Mouse (Mus musculus) liver, embryonic 12.5 days (tissue): ENCODE measurements around the gene Icam1. TPM values are rescaled to one million over a fixed set of nuclear protein-coding genes. Genes with fewer than 3 reads are reported as not detected.
"Not testable (repeated sequence)": the region's sequence is repeated elsewhere in the genome, so short reads cannot be mapped to it uniquely, and the experiment has no call there.

Source experiments
- ATAC-seq: fragments of 200-750 bp; cut with Nextera tagmentation; 2 replicates; pipeline ENCODE4 v1.8.0; 2017; ENCODE audit warnings: moderate number of reproducible peaks, mild to moderate bottlenecking, moderate library complexity
- H3K27ac ChIP-seq: fragments of 300-500 bp; sonication (generic); 2 replicates; pipeline ENCODE4 v1.5.1; 2016; ENCODE audit warnings: mild to moderate bottlenecking
- H3K27me3 ChIP-seq: fragments of 300-500 bp; sonication (generic); replicated peaks from 2 replicates; pipeline ENCODE4 v1.6.1; 2016; ENCODE audit warnings: mild to moderate bottlenecking, moderate library complexity
- H3K36me3 ChIP-seq: fragments of 300-500 bp; sonication (generic); 2 replicates; pipeline ENCODE4 v1.6.1; 2016; ENCODE audit warnings: mild to moderate bottlenecking, moderate library complexity
- H3K4me1 ChIP-seq: fragments of 300-500 bp; sonication (generic); 2 replicates; pipeline ENCODE4 v1.6.1; 2016
- H3K4me2 ChIP-seq: fragments of 300-500 bp; sonication (generic); 2 replicates; pipeline ENCODE4 v1.6.1; 2016; ENCODE audit warnings: mild to moderate bottlenecking, moderate library complexity
- H3K4me3 ChIP-seq: fragments of 300-500 bp; sonication (generic); 2 replicates; pipeline ENCODE4 v1.5.1; 2016; ENCODE audit warnings: mild to moderate bottlenecking, moderate library complexity
- H3K9ac ChIP-seq: fragments of 300-500 bp; sonication (generic); 2 replicates; pipeline ENCODE4 v1.6.1; 2016; ENCODE audit warnings: mild to moderate bottlenecking, moderate library complexity
- H3K9me3 ChIP-seq: fragments of 300-500 bp; sonication (generic); replicated peaks from 2 replicates; pipeline ENCODE4 v1.6.1; 2016; ENCODE audit warnings: mild to moderate bottlenecking, moderate library complexity
- WGBS: fragments of 180-500 bp; shearing (Covaris S2); methylation state at CpG from one replicate; pipeline ENCODE4 v1.1.7; 2016; ENCODE audit not compliant: insufficient replicate concordance; 5-methylcytosine and 5-hydroxymethylcytosine counted together
- polyA plus RNA-seq: library from polyadenylated mRNA; unstranded; fragments of >200 nt; fragmentation: Nextera tagmentation; extraction: Ambion mirVana; gene quantifications from 2 replicates; pipeline ENCODE4 v1.2.1, GENCODE M21; 2016

Icam1 gene
- polyA plus RNA-seq, 1 experiment from 2014 or later = 9.9 TPM

DNA sequence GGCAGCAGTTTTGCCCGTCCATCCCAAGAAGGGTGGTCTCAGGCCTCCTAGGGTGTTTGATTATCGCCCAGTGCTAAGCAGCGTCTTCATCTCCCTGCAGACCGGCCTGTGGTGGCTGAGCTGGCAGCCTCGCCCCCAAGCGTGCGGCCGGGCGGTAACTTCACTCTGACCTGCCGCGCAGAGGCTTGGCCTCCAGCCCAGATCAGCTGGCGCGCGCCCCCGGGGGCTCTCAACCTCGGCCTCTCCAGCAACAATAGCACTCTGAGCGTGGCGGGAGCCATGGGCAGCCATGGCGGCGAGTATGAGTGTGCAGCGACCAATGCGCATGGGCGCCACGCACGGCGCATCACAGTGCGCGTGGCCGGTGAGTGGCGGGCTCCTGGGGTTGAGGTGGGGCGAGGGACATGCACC, 21.7 kb downstream of the Icam1 start:
- Histone ChIP-seq H3K4me2 (peak overlapping the region; percentile 61), H3K27me3 (peaks cover 74% of the 10 kb centered on the region), H3K27ac (no peak overlapping the region), H3K9me3 (no peaks in the 10 kb centered on the region), H3K4me3 (peak overlapping the region; percentile 38), H3K9ac (peak overlapping the region; percentile 8; the same call in 1 of the 2 replicates), H3K4me1 (peaks cover 83% of the 10 kb centered on the region), H3K36me3 (no peaks in the 10 kb centered on the region)
- WGBS = 5% methylated on average over 31 of the region's 31 CpGs
- no peak for ATAC-seq

DNA sequence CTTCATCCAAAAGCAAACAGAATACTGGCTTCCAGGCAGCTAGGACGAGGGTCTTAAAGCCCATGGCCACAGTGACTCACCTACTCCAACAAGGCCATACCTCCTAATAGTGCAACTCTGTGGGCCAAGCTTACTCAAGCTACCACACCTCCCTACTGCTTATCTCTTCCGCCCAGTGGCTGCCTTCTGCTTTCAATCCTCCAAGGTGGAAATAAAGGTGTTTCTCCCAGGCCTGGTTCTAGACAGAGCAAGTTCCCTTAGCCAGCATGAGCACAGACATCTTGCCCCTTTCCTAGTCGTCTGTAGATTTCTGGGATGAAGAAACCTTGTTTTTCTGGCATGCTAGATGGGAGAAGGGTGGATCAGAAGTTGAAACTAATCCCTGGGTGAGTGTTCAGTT, 24.0 kb downstream of the Icam1 start:
- Histone ChIP-seq H3K4me1 (peaks cover 68% of the 10 kb centered on the region), H3K9ac (peak overlapping the region; percentile 1; the same call in 1 of the 2 replicates), H3K9me3 (no peaks in the 10 kb centered on the region), H3K4me2 (peak overlapping the region; percentile 13), H3K27ac (peak overlapping the region; percentile 52; the same call in 1 of the 2 replicates), H3K27me3 (peaks cover 51% of the 10 kb centered on the region), H3K4me3 (no peak overlapping the region), H3K36me3 (no peaks in the 10 kb centered on the region)
- WGBS = 32% methylated on average over 3 of the region's 3 CpGs
- ATAC-seq = peak; percentile 88

DNA sequence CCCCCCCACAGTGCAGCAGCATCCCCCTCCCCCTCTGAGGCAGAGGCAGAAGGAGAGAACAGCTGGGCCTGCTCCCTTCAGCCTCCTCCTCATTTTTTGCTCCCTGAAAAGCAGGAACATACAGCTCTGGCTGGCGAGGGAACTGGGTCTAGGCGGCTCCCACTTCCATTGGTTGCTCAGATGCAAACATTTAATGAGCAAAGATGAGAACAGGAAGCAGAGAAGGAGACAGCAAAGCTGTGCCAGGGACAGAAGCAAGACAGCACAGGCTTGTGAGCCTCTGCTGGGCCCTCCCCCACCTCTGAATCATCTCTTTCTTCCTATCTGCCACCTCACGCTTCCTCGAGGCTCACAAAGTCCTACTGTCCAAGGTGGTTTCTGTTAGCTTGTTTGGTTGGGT, 25.5 kb downstream of the Icam1 start:
- H3K9ac ChIP-seq = no peak overlapping the region
- H3K4me2 ChIP-seq = no peak overlapping the region
- H3K4me3 ChIP-seq = no peak overlapping the region
- peaks cover 56% of the 10 kb centered on the region for H3K4me1 ChIP-seq
- ATAC-seq = no peak
- peaks cover 41% of the 10 kb centered on the region for H3K27me3 ChIP-seq
- no peak overlapping the region for H3K27ac ChIP-seq
- 27% methylated on average over 4 of the region's 4 CpGs for WGBS
- no peaks in the 10 kb centered on the region for H3K36me3 ChIP-seq
- no peaks in the 10 kb centered on the region for H3K9me3 ChIP-seq

DNA sequence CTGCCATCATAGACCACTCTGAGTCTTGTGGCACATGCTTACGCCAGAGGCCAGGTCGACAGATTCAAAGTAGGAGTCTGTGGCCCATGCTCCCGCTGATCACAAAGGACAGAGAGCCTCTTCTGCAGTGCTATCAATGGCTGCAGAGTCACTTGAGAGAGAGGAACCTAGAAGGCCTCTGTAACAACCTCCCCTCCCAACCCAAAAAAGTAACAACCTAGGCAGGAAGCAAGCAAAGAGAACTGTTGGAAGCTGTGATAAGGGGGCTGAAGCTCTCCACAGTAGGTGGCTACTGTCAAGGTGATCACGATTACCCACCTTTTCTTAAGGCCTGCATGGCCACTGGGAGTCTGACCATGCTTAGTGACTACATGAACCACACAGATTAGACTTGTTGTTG, 27.8 kb downstream of the Icam1 start:
- Histone ChIP-seq H3K9me3 (no peaks in the 10 kb centered on the region), H3K36me3 (no peaks in the 10 kb centered on the region), H3K27ac (peak overlapping the region; percentile 45; the same call in 1 of the 2 replicates), H3K9ac (no peak overlapping the region; the same call in 1 of the 2 replicates), H3K4me3 (no peak overlapping the region), H3K4me2 (no peak overlapping the region), H3K27me3 (peaks cover 22% of the 10 kb centered on the region), H3K4me1 (peaks cover 37% of the 10 kb centered on the region)
- 38% methylated on average over 4 of the region's 4 CpGs for WGBS
- no peak for ATAC-seq

DNA sequence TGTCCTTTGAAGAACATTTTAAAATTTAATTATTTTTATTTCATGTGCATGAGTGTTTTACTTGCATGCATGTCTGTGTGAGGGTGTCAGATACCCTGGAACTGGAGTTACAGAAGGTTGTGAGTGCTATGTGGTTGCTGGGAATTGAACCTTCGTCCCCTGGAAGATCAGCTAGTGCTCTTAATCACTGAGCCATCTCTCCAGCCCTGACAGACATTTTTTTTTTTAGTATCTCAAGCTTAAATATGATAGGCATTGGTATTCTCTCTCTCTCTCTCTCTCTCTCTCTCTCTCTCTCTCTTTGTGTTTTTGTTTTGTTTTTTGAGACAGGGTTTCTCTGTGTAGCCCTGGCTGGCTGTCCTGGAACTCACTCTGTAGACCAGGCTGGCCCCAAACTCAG, 29.0 kb downstream of the Icam1 start:
- not testable (repeated sequence) for H3K27ac ChIP-seq, H3K4me2 ChIP-seq, ATAC-seq, H3K9me3 ChIP-seq, H3K4me3 ChIP-seq, H3K9ac ChIP-seq, H3K36me3 ChIP-seq
- 58% methylated on average over 1 of the region's 1 CpGs for WGBS
- Histone ChIP-seq H3K27me3 (peaks cover 10% of the 10 kb centered on the region), H3K4me1 (peaks cover 26% of the 10 kb centered on the region)

DNA sequence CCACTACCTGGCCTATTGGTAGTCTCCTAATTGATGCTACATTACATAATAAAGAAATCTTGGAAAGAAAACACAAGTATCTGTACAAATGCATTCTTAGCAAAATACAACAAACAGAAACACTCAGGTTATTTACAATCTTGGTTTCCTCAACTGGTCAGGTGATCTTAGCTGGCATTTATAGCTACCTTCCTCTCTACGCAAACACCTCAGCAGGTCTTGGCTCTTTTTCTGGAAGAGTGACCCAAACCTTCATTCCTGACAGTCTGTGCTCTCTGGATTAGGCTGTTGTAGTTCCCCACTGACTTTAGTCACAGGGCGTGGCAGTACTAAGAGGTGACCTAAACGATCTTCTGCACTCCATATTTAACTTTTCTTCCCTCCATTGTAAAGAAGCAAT, 29.4 kb downstream of the Icam1 start:
- Histone ChIP-seq H3K4me3 (no peak overlapping the region), H3K27ac (no peak overlapping the region), H3K27me3 (peaks cover 9% of the 10 kb centered on the region), H3K4me2 (no peak overlapping the region), H3K4me1 (peaks cover 21% of the 10 kb centered on the region), H3K9me3 (no peaks in the 10 kb centered on the region), H3K9ac (no peak overlapping the region), H3K36me3 (no peaks in the 10 kb centered on the region)
- WGBS = 56% methylated on average over 3 of the region's 3 CpGs
- no peak for ATAC-seq

DNA sequence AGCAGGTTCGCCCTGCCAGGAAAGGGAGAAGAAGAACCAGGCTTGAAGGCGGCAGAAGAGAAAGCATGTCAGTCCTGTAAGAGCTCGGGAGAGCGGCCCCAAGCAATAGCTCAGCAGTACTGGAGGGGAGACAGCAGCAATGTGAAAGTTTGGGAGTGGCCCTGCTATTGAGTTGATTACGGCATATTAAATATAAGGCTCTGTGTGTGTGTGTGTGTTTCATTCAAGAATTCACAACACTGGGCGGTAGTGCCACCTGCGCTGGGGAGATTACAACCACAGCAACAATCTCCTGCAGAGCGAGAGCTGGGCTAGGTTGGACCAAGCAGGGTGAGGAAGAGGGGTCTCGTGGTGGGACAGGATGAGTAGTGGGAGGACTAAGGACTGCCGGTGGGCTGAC, 35.8 kb downstream of the Icam1 start:
- Histone ChIP-seq H3K36me3 (no peaks in the 10 kb centered on the region), H3K9ac (no peak overlapping the region), H3K27me3 (peaks cover 16% of the 10 kb centered on the region; the same call in 1 of the 2 replicates), H3K4me2 (peak overlapping the region; percentile 12), H3K4me3 (no peak overlapping the region), H3K4me1 (peaks cover 8% of the 10 kb centered on the region), H3K9me3 (no peaks in the 10 kb centered on the region), H3K27ac (no peak overlapping the region)
- 38% methylated on average over 10 of the region's 10 CpGs for WGBS
- peak; percentile 83 for ATAC-seq

DNA sequence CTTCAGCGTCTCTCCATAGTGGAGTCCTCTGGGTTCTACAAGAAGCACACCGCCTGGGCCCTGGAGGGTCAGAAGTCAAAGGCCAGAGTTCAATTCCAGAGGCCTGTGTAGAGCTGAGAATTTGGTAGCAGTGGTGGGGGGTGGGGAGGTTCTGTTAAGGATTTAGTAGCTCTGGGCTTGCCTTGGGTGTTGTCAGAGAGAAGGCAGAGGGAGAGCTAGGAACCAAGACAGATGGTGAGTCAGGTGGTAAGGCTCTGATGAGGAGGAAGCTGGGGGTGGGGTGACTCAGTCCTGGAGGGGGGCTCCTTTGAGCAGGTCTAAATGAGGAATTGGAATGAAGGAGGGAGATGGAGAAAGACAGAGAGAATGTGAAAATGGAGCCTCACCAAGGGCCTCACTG, 47.1 kb downstream of the Icam1 start:
- no peak overlapping the region for H3K4me3 ChIP-seq
- WGBS = 81% methylated on average over 2 of the region's 2 CpGs
- H3K9me3 ChIP-seq = no peaks in the 10 kb centered on the region
- no peak overlapping the region for H3K4me2 ChIP-seq
- H3K27me3 ChIP-seq = no peaks in the 10 kb centered on the region
- ATAC-seq = no peak
- 0 out of 2 replicates have a peak, but pooled peaks cover 5% of the 10 kb centered on the region for H3K4me1 ChIP-seq
- H3K27ac ChIP-seq = no peak overlapping the region
- no peak overlapping the region for H3K9ac ChIP-seq
- peaks cover 63% of the 10 kb centered on the region for H3K36me3 ChIP-seq

DNA sequence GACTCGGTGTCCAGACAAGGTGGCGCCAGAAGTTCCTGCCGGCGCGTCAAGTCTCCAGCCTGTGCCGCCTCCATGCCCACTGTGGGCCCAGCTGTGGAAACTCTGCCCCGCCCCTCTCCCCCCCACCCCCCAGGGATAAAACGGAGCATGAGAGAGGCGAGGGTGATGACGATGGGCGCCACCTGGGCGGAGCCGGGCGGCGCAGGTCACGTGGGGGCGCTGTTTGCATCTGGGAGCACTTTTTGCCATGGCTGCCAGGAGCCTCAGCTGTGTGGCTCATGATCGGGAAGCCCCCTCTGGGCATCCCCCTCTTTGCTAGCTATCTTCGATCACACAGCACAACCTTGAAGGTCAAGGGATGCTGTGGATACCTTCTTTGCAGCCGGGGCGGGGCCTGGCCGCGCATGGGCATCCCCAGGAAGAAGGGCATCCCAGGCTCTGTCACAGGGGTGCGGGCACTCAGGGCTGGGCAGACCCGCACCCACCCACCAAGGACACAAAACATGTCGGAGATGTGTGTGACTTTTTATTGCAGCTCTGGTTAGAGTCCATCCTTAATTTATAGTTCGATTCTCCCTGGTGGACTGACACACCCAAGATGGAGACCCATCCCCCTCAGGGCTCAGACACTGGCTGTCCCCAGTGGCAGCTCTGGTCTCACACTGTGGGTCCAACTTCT, 51.4 kb downstream of the Icam1 start, which contains the start of gene Zglp1:
TSS of gene Zglp1 (minus strand) at position 88 of the 679 bp plus-strand sequence.
- Histone ChIP-seq H3K9me3 (no peaks in the 10 kb centered on the region), H3K4me2 (no peak within 1 kb of the TSS), H3K27ac (no peak within 1 kb of the TSS), H3K9ac (no peak within 1 kb of the TSS), H3K27me3 (no peaks in the 10 kb centered on the region), H3K4me3 (no peak within 1 kb of the TSS), H3K36me3 (peaks cover 89% of the 10 kb centered on the region), H3K4me1 (peaks cover 12% of the 10 kb centered on the region)
- ATAC-seq = peak; percentile 29; the same call in 1 of the 2 replicates
- WGBS = 82% methylated on average over 27 of the region's 27 CpGs

DNA sequence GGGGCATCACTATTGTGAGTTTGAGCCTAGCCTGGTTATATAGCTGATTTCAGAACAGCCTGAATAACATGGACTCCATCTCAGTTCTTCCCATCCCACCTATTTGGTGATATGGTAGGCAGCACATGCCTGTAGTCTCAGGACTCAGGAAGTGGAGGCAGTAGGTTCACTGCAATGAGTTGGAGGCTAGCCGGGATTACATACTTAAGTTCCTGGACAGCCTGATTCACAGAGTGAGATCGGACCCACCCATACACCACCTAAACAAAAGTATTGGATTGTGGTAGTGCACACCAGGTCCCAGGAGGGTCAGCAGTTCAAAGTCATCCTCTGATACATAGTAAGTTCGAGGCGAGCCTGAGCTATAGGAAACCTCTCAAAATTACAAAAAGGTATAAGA, 56.9 kb downstream of the Icam1 start:
- Histone ChIP-seq H3K4me1 (peaks cover 33% of the 10 kb centered on the region), H3K27ac (peak overlapping the region; percentile 73), H3K4me2 (peak overlapping the region; percentile 93), H3K36me3 (peaks cover 77% of the 10 kb centered on the region), H3K9ac (peak overlapping the region; percentile 85), H3K9me3 (no peaks in the 10 kb centered on the region), H3K4me3 (peak overlapping the region; percentile 87), H3K27me3 (no peaks in the 10 kb centered on the region)
- 9% methylated on average over 4 of the region's 4 CpGs for WGBS
- peak; percentile 18 for ATAC-seq

DNA sequence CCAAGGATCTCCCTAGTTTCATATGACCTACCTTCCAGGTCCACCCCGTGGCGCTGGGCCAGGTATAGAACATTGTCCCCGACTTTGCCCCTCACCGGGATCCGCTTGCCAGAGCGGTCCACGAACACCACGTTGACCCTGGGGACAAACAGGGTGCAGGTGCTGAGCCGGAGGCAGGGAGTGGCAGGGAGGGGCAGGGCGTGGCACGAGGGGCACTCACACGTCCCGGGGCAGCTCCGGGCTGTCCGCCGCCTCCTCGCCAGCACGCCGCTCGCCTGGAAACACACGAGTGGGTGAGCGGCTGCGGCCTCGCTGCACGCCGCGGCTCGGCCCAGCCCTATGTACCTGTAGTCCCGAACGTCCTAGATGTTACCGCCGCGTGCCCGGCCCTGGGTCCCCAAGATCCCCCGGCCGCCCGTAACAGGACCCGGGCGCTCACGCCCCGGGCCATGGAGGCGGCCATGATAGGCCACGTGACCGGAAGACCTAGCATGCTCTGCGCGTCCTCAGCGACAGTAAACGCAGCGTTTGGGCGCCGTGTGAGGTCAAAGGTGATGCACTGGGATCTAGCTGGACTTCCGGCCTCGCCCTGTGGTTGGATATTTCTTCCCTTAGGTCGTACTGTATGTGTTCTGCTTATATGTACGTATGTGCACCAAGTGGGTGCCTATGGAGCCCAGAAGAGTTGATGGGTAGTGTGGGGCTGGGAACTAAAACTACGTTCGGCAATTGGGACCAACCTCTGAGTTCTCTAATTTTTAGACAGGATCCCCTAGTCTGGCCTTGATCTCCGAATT, 57.5 kb downstream of the Icam1 start, which contains the start of the genes Gm49373 and Fdx1l:
TSS of gene Gm49373 (minus strand) at position 53 of the 797 bp plus-strand sequence.
TSS of gene Fdx1l (minus strand) at position 571 of the 797 bp plus-strand sequence.
- Histone ChIP-seq H3K4me3 (peak within 1 kb of the TSS; percentile 87), H3K27ac (peak within 1 kb of the TSS; percentile 73), H3K9ac (peak within 1 kb of the TSS; percentile 85), H3K4me2 (peak within 1 kb of the TSS; percentile 93), H3K4me1 (peaks cover 33% of the 10 kb centered on the region), H3K9me3 (no peaks in the 10 kb centered on the region), H3K36me3 (peaks cover 77% of the 10 kb centered on the region), H3K27me3 (no peaks in the 10 kb centered on the region)
- WGBS = 1% methylated on average over 58 of the region's 58 CpGs
- peak; percentile 91 for ATAC-seq

DNA sequence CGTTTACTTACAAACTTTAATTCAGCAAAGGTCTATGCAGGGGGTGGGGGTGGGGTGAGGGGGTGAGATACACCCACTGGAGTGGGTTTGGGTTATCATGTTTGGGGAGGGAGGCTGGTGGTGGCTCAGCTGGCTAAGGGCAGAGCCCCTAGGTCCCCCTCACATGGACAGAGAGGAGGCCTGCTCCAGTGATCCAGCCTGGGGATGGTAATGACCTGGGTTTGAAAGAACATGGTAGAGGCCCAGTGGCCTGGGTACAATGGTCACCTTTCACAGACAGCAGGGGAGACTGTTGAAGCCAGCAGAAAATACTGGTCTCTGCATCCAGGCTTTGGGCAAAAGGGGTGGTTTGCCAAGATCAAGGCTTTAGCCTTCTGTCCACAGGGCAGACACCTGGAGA, 58.4 kb downstream of the Icam1 start:
- H3K4me1 ChIP-seq = peaks cover 33% of the 10 kb centered on the region
- peak overlapping the region; percentile 93 for H3K4me2 ChIP-seq
- H3K27ac ChIP-seq = peak overlapping the region; percentile 73
- H3K27me3 ChIP-seq = no peaks in the 10 kb centered on the region
- H3K4me3 ChIP-seq = no peak overlapping the region
- H3K36me3 ChIP-seq = peaks cover 82% of the 10 kb centered on the region
- WGBS = 64% methylated on average over 1 of the region's 1 CpGs
- H3K9me3 ChIP-seq = no peaks in the 10 kb centered on the region
- peak overlapping the region; percentile 85; the same call in 1 of the 2 replicates for H3K9ac ChIP-seq
- ATAC-seq = no peak
